Mouse (Mus musculus) limb, embryonic 12.5 days (tissue): ENCODE results near the gene Mogs. TPM values are rescaled to one million over a fixed set of nuclear protein-coding genes. Genes with fewer than 3 reads are reported as not detected.

Experiments
- ATAC-seq: fragments of 200-750 bp; cut with Nextera tagmentation; 2 replicates; pipeline ENCODE4 v1.8.0; 2017; ENCODE audit warnings: low read depth, moderate TSS enrichment; ENCODE audit not compliant: insufficient number of reproducible peaks, insufficient read depth, low FRiP score, low TSS enrichment
- H3K27ac ChIP-seq: fragments of 300-500 bp; sonication (generic); 2 replicates; pipeline ENCODE4 v1.5.1; 2016; ENCODE audit warnings: mild to moderate bottlenecking, moderate library complexity
- H3K27me3 ChIP-seq: fragments of 300-500 bp; sonication (generic); 2 replicates; pipeline ENCODE4 v1.6.1; 2016; ENCODE audit warnings: mild to moderate bottlenecking, moderate library complexity
- H3K36me3 ChIP-seq: fragments of 300-500 bp; sonication (generic); 2 replicates; pipeline ENCODE4 v1.6.1; 2016; ENCODE audit warnings: mild to moderate bottlenecking, moderate library complexity
- H3K4me1 ChIP-seq: fragments of 300-500 bp; sonication (generic); replicated peaks from 2 replicates; pipeline ENCODE4 v1.6.1; 2016
- H3K4me2 ChIP-seq: fragments of 300-500 bp; sonication (generic); 2 replicates; pipeline ENCODE4 v1.6.1; 2016; ENCODE audit warnings: mild to moderate bottlenecking, moderate library complexity
- H3K4me3 ChIP-seq: fragments of 300-500 bp; sonication (generic); replicated peaks from 2 replicates; pipeline ENCODE4 v1.5.1; 2016; ENCODE audit warnings: mild to moderate bottlenecking
- H3K9ac ChIP-seq: fragments of 300-500 bp; sonication (generic); replicated peaks from 2 replicates; pipeline ENCODE4 v1.6.1; 2016; ENCODE audit warnings: mild to moderate bottlenecking, moderate library complexity
- H3K9me3 ChIP-seq: fragments of 300-500 bp; sonication (generic); 2 replicates; pipeline ENCODE4 v1.6.1; 2016; ENCODE audit warnings: mild to moderate bottlenecking, moderate library complexity
- WGBS: fragments of 180-500 bp; shearing (Covaris S2); methylation state at CpG from one replicate; pipeline ENCODE4 v1.1.7; 2016; 5-methylcytosine and 5-hydroxymethylcytosine counted together
- polyA plus RNA-seq: library from polyadenylated mRNA; unstranded; fragments of >200 nt; fragmentation: Nextera tagmentation; extraction: Ambion mirVana; gene quantifications from 2 replicates; pipeline ENCODE4 v1.2.1, GENCODE M21; 2016

Mogs gene
- polyA plus RNA-seq, 1 experiment from 2014 or later, result 55.3 TPM

DNA sequence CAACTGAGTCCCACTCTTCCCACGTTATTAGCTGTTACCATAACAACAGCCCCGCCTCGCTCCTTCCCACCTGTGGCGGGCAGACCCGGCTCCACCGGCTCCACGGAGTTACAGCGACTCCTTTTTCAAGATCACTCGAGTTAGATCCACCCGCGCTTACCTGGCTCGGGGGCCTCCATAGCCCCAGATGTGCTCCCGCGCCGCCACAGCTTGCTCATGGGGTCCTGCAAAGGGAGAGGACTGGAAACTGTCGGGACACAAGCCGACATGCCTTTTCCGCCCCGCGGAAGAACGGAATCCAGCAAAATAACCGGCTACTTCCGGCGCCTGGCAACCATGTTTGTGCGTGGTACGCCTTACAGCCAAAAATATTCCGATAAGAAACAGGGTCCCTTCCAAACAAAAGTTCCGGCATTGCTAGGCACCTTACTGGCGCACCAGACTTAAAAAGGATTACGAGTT is 9.6 kb downstream of the Mogs start:
- Histone ChIP-seq H3K27ac (peak overlapping the region; percentile 74), H3K9me3 (no peaks in the 10 kb centered on the region), H3K4me2 (peak overlapping the region; percentile 94), H3K36me3 (peaks cover 11% of the 10 kb centered on the region), H3K9ac (peak overlapping the region; percentile 61), H3K4me1 (peaks cover 37% of the 10 kb centered on the region), H3K4me3 (peak overlapping the region; percentile 64), H3K27me3 (no peaks in the 10 kb centered on the region)
- WGBS, result under 1% methylated on average over 30 of the region's 30 CpGs
- ATAC-seq, result no peak

DNA sequence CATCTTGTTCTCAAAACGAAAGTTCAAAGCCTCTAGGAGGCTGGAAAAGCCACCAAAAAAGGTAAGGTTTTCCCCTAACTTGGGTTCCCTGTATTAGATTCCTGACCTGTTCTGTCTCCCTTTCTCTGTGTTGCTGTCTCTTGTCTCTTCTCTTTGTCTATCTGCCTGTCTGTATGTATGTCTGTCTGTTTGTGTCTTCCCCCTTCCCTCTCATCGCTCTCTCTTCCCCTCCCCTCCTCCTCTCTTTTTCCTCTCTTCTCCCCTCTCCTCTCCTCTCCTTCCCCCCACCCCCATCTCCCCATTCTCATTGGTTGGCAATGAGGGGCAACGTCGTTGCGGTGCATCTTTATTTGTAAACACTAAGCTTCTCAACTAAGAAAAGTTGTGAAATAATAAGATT is 10.0 kb downstream of the Mogs start, which contains the start of gene Ino80b:
TSS of gene Ino80b (minus strand) at position 101 of the 400 bp plus-strand sequence.
- 0 out of 2 replicates have a peak, but pooled peaks cover 10% of the 10 kb centered on the region for H3K36me3 ChIP-seq
- H3K4me3 ChIP-seq, result peak within 1 kb of the TSS; percentile 64
- H3K4me1 ChIP-seq, result peaks cover 32% of the 10 kb centered on the region
- no peak for ATAC-seq
- peak within 1 kb of the TSS; percentile 94 for H3K4me2 ChIP-seq
- peak within 1 kb of the TSS; percentile 74 for H3K27ac ChIP-seq
- 30% methylated on average over 5 of the region's 5 CpGs for WGBS
- no peaks in the 10 kb centered on the region for H3K27me3 ChIP-seq
- H3K9me3 ChIP-seq, result no peaks in the 10 kb centered on the region
- H3K9ac ChIP-seq, result peak within 1 kb of the TSS; percentile 61

- Histone ChIP-seq H3K4me1 (peaks cover 26% of the 10 kb centered on the region), H3K27ac (no peak overlapping the region), H3K27me3 (no peaks in the 10 kb centered on the region), H3K9ac (no peak overlapping the region), H3K9me3 (no peaks in the 10 kb centered on the region), H3K4me3 (no peak overlapping the region), H3K36me3 (0 out of 2 replicates have a peak, but pooled peaks cover 10% of the 10 kb centered on the region), H3K4me2 (no peak overlapping the region)
- 93% methylated on average over 5 of the region's 5 CpGs for WGBS
- ATAC-seq, result no peak
Observed at GRCm38 (mm10) chr6:83127419-83127818, 12.1 kb downstream of the Mogs start.

- WGBS, result 77% methylated on average over 6 of the region's 6 CpGs
- ATAC-seq, result no peak
- Histone ChIP-seq H3K9me3 (no peaks in the 10 kb centered on the region), H3K27me3 (no peaks in the 10 kb centered on the region), H3K4me3 (no peak overlapping the region), H3K4me1 (peaks cover 17% of the 10 kb centered on the region), H3K27ac (no peak overlapping the region), H3K4me2 (no peak overlapping the region), H3K36me3 (no peaks in the 10 kb centered on the region), H3K9ac (no peak overlapping the region)
Observed at GRCm38 (mm10) chr6:83131469-83132034, 16.3 kb downstream of the Mogs start.

- WGBS, result 88% methylated on average over 9 of the region's 9 CpGs
- Histone ChIP-seq H3K4me1 (peaks cover 17% of the 10 kb centered on the region), H3K4me3 (no peak overlapping the region), H3K9ac (no peak overlapping the region), H3K9me3 (no peaks in the 10 kb centered on the region), H3K36me3 (no peaks in the 10 kb centered on the region), H3K4me2 (no peak overlapping the region), H3K27ac (no peak overlapping the region), H3K27me3 (no peaks in the 10 kb centered on the region)
- ATAC-seq, result no peak
Observed at GRCm38 (mm10) chr6:83132176-83132919, 17.1 kb downstream of the Mogs start.

DNA sequence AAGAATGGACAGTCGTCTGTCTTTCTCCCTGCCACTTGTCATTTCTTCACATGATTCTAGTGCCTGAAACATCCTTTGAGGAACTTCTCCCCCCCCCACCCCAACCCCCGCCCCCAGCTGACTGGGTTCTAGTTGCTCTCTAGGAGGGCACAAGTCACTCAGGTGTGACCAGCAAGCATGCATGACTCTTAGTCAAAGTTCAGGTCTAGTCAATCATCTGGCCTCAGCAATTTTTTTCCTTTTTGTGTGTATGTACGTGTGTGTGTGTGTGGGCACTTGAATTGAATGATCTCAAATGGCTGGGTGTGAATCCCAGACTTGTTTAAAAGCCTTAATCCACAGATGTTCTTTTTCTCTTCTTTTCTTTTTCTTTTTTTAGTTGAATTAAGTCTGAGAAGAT is 18.9 kb downstream of the Mogs start:
- 82% methylated on average over 3 of the region's 3 CpGs for whole genome bisulfite sequencing
- Histone ChIP-seq H3K9me3 (no peaks in the 10 kb centered on the region), H3K27me3 (no peaks in the 10 kb centered on the region), H3K4me2 (no peak overlapping the region), H3K27ac (no peak overlapping the region), H3K36me3 (0 out of 2 replicates have a peak, but pooled peaks cover under 1% of the 10 kb centered on the region), H3K9ac (no peak overlapping the region), H3K4me3 (no peak overlapping the region), H3K4me1 (peaks cover 34% of the 10 kb centered on the region)
- ATAC-seq, result no peak

- Histone ChIP-seq H3K4me2 (peak within 1 kb of the TSS; percentile 90), H3K27ac (peak within 1 kb of the TSS; percentile 100), H3K9me3 (no peaks in the 10 kb centered on the region), H3K9ac (peak within 1 kb of the TSS; percentile 91), H3K4me3 (peak within 1 kb of the TSS; percentile 57), H3K36me3 (peaks cover 9% of the 10 kb centered on the region), H3K4me1 (peaks cover 42% of the 10 kb centered on the region), H3K27me3 (no peaks in the 10 kb centered on the region)
- WGBS, result 62% methylated on average over 7 of the region's 7 CpGs
- ATAC-seq, result no peak
Observed at GRCm38 (mm10) chr6:83134951-83135513, 19.7 kb downstream of the Mogs start, which contains the start of gene Rtkn. Gene Rtkn, plus strand, starts transcription at chr6:83135463.

DNA sequence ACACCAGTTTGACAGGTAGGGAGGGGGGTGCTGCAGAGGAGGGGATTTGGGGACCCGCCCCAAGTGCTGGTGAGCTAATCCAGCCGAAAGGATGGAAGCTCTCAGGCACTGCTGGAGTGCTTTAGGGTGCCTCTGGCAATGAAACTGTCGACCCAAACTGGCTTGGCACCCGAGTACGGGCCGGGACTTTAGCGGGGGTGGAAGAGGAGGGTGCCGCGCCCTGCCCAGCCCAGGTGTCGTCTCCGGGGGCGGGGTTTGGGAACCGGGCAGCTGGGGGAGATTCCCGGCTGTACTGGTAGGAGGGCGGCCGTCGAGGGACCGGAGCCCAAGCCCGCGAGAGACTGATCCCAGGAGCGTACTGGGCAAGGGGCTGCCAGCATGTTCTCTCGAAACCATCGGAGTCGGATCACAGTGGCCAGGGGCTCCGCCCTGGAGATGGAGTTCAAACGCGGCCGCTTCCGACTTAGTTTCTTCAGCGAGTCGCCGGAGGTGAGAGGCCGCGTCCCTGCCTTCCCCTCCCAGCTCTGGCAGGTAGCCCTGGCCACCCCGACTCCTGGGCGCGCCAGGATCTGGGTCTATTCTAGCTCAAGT is 20.4 kb downstream of the Mogs start:
- WGBS, result 2% methylated on average over 37 of the region's 37 CpGs
- Histone ChIP-seq H3K9me3 (no peaks in the 10 kb centered on the region), H3K4me3 (peak overlapping the region; percentile 57), H3K27me3 (no peaks in the 10 kb centered on the region), H3K36me3 (peaks cover 10% of the 10 kb centered on the region), H3K9ac (peak overlapping the region; percentile 91), H3K4me1 (peaks cover 45% of the 10 kb centered on the region), H3K27ac (peak overlapping the region; percentile 100), H3K4me2 (peak overlapping the region; percentile 90)
- no peak for ATAC-seq

- H3K4me1 ChIP-seq, result peaks cover 52% of the 10 kb centered on the region
- no peak for ATAC-seq
Observed at GRCm38 (mm10) chr6:83136291-83136880, 21.1 kb downstream of the Mogs start.

DNA sequence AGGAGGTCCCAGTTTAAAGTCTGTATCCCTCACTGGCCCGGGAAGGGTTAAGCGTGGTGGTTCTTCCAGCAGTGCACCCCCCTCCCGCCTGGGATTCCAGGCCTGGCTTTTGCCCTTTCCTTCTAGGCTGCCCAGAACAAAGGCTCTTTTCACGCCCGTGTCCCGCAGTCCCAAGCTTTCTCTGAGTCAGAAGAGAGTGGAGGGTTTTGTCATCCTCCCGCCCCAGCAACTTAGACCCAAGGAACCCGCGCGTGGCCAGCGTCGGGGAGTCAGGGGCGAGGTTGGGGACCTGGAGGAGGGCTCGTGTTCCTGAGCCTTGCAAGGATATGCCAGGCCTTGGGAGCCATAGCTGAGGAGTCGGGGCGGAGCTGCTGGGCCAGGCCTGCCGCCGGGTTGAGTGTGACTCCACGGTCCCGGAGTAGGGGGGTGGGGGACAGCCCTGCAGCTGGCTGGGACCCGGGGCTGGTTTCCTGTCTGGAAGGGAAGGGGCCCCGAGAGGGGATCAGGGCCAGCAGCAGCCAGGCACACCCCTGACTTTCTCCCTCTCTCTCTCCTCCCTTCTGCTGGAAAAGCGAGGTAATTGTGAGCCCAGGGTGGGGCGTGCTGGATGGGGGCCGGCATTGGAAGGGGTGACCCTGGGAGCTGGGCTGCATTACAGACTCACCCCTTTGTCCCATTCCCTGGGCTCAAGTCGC is 21.7 kb downstream of the Mogs start:
- peak; percentile 79 for ATAC-seq
- WGBS, result under 1% methylated on average over 25 of the region's 26 CpGs
- Histone ChIP-seq H3K36me3 (peaks cover 10% of the 10 kb centered on the region), H3K27me3 (no peaks in the 10 kb centered on the region; the same call in 1 of the 2 replicates), H3K4me3 (peak overlapping the region; percentile 57), H3K9ac (peak overlapping the region; percentile 91), H3K9me3 (no peaks in the 10 kb centered on the region), H3K27ac (peak overlapping the region; percentile 100), H3K4me1 (peaks cover 59% of the 10 kb centered on the region), H3K4me2 (peak overlapping the region; percentile 90)

More at GRCm38 (mm10) chr6:83136291-83136880, 21.1 kb downstream of the Mogs start:
- H3K9ac ChIP-seq, result peak overlapping the region; percentile 91
- H3K27ac ChIP-seq, result peak overlapping the region; percentile 100
- peak overlapping the region; percentile 57 for H3K4me3 ChIP-seq
- 17% methylated on average over 5 of the region's 5 CpGs for WGBS
- H3K4me2 ChIP-seq, result peak overlapping the region; percentile 90
- no peaks in the 10 kb centered on the region for H3K9me3 ChIP-seq
- no peaks in the 10 kb centered on the region for H3K27me3 ChIP-seq
- H3K36me3 ChIP-seq, result peaks cover 10% of the 10 kb centered on the region
